Mouse (Mus musculus) lung, postnatal 0 days (tissue): ENCODE data around the gene Cox5b.

ENCODE experiments used
- CTCF ChIP-seq: IDR thresholded peaks from 2 replicates; pipeline ENCODE4 v1.5.1; 2016; ENCODE audit warnings: antibody characterized with exemption, mild to moderate bottlenecking
- EP300 ChIP-seq: IDR thresholded peaks from 2 replicates; pipeline ENCODE4 v1.6.1; 2016; ENCODE audit warnings: antibody characterized with exemption, mild to moderate bottlenecking, control low read depth

DNA sequence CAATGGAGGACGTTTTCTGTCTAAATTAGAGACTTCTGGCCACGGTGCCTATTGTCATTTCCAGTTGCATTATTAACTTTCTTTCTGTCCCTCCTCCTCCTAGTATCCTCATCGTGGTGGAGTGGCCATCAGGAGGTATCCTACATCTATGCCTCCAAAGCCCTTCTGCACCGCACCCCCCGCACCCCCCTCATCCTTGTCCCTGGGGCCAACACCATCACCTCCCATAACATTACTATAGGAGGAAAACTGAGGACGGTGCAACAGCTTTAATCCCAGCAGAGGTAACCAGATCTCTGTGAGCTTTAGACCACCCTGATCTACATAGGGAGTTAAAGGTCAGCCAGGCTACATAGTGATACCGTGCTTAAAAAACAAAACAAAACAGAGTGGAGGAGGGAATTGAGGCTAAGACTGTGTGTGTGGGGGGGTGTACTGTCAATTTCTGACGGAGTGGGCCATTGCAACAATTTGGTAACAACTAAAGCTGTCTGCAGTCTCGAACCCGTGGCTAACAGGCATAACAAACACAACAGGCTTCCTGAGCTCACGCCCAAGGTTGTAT is 496 bp upstream of the Cox5b start:
- TF ChIP-seq CTCF (no peak), EP300 (no peak)
